Mouse (Mus musculus) ES-E14 (cell line): ENCODE results near the gene Gpr84. TPM values are rescaled to one million over a fixed set of nuclear protein-coding genes. Genes with fewer than 3 reads are reported as not detected.

Source experiments
- DNase-seq: peaks from one replicate; pipeline ENCODE4 v3.0.0-alpha.2; 2013; ENCODE audit warnings: low read depth, low spot score
- H3K27ac ChIP-seq: 2 replicates; pipeline ENCODE4 v1.5.1; 2012; ENCODE audit warnings: low read depth, mild to moderate bottlenecking, low read length, moderate library complexity, mixed read lengths; ENCODE audit not compliant: poor library complexity, insufficient read depth, severe bottlenecking
- H3K36me3 ChIP-seq: 2 replicates; pipeline ENCODE4 v1.6.1; 2012; ENCODE audit warnings: mild to moderate bottlenecking, low read length, moderate library complexity, mixed read lengths; ENCODE audit not compliant: control insufficient read depth, poor library complexity, insufficient read depth, severe bottlenecking
- H3K4me1 ChIP-seq, 2 experiments: fragments of 150-350 bp in 1 of 2; sonication (generic) in 1 of 2; 2 replicates each; pipeline ENCODE4 v1.6.1; 2012; ENCODE audit warnings: low read length in 2 of 2, mild to moderate bottlenecking in 1 of 2, mixed read lengths in 1 of 2; ENCODE audit not compliant: control insufficient read depth in 2 of 2, insufficient read depth in 2 of 2, poor library complexity in 1 of 2
- H3K4me3 ChIP-seq, 2 experiments: fragments of 150-350 bp in 1 of 2; sonication (generic) in 1 of 2; 2 replicates each; pipeline ENCODE4 v1.5.1; 2012; ENCODE audit warnings: low read length in 2 of 2, low read depth in 1 of 2, mild to moderate bottlenecking in 1 of 2, mixed read lengths in 1 of 2; ENCODE audit not compliant: insufficient read depth in 1 of 2, poor library complexity in 1 of 2, severe bottlenecking in 1 of 2
- H3K9ac ChIP-seq: 2 replicates; pipeline ENCODE4 v1.6.1; 2012; ENCODE audit warnings: low read depth, mild to moderate bottlenecking, low read length, mixed read lengths; ENCODE audit not compliant: poor library complexity, insufficient read depth, severe bottlenecking
- H3K9me3 ChIP-seq: fragments of 150-350 bp; sonication (generic); 2 replicates; pipeline ENCODE4 v1.6.1; 2012; ENCODE audit warnings: low read depth, mild to moderate bottlenecking, low read length; ENCODE audit not compliant: control insufficient read depth, insufficient read depth
- CHD2 ChIP-seq: IDR thresholded peaks from 2 replicates; pipeline ENCODE4 v1.6.1; 2014; ENCODE audit warnings: mild to moderate bottlenecking, low read depth, low read length, inconsistent platforms
- HCFC1 ChIP-seq: IDR thresholded peaks from 2 replicates; pipeline ENCODE4 v1.6.1; 2012; ENCODE audit warnings: low read length, inconsistent platforms, borderline replicate concordance; ENCODE audit not compliant: insufficient read depth
- MAFK ChIP-seq: IDR thresholded peaks from 2 replicates; pipeline ENCODE4 v1.6.1; 2014; ENCODE audit warnings: mild to moderate bottlenecking, low read depth, low read length, inconsistent platforms; ENCODE audit not compliant: insufficient read depth
- ZC3H11A ChIP-seq: IDR thresholded peaks from 2 replicates; pipeline ENCODE4 v1.6.1; 2012; ENCODE audit warnings: low read depth, mild to moderate bottlenecking, inconsistent platforms, low read length, borderline replicate concordance
- ZNF384 ChIP-seq: IDR thresholded peaks from 2 replicates; pipeline ENCODE4 v1.6.1; 2012; ENCODE audit warnings: low read depth, low read length, inconsistent platforms
- in situ Hi-C, 2 experiments: fragments of 600-800 bp; cut with MboI; formaldehyde crosslinking; loops; one replicate each; pipeline ENCODE4 v1.15.1; 2025; ENCODE audit warnings: low sequenced_read_pairs in 2 of 2, inconsistent platforms in 1 of 2; ENCODE audit not compliant: unreplicated experiment in 2 of 2
- total RNA-seq: library from RNA; depleted of rRNA; stranded (reverse); fragments of 300-350 nt; gene quantifications from 2 replicates; pipeline ENCODE4 v1.2.3, GENCODE M21; 2012

Gene Gpr84
- total RNA-seq, 1 experiment, result 0.40 TPM

DNA sequence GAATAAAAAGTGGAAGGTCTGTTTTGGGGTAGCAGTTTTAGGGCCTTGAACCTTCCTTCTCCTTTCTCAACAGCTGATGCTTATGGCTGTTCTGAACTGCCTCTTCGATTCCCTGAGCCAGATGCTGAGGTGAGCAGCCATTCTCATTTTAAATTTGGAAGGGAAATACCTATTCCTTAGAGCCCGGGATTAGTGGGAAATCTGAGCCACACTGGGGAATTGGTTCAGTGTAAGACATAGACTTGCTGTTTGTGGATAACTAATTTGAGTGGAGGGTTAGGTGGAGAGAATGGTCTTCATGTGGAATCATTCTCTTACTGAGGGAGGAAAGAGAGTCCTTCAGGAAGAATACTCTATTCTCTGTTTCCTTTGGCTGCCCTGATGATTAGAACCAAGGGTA is 15.8 kb downstream of the Gpr84 start:
- peaks cover 12% of the 10 kb centered on the region for H3K36me3 ChIP-seq
- TF ChIP-seq HCFC1 (no peak), MAFK (no peak), ZC3H11A (no peak), ZNF384 (no peak), CHD2 (no peak)
- peaks cover 5 to 20% of the 10 kb centered on the region in 2 experiments; a peak in 3 of 4 replicates for H3K4me1 ChIP-seq
- DNase-seq, result no peak
- H3K9ac ChIP-seq, result no peak overlapping the region
- H3K9me3 ChIP-seq, result no peaks in the 10 kb centered on the region
- no peak overlapping the region for H3K27ac ChIP-seq
- in situ Hi-C loops, result no loop called here
- no peak overlapping the region for H3K4me3 ChIP-seq

DNA sequence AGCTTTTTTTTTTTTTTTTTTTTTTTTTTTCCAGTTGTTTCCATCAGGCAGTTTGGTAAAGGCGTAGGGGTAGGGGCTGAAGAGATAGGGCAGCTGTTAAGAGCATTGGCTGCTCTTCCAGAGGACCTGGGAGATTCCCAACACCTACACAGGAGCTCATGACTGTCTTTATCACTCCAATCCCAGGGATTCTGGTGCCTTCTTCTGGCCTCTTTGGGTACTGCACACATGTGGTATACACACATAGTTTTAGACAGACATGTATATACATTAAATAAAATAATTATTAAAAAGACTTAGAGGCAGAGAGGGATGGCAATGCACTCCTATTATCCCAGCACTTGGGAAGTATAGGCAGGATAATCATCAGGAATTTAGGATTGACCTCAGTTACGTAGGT is 17.0 kb downstream of the Gpr84 start:
- Histone ChIP-seq H3K4me1 (peaks cover 3 to 14% of the 10 kb centered on the region in 2 experiments; a peak in 2 of 4 replicates), H3K4me3 (no peak overlapping the region), H3K9me3 (no peaks in the 10 kb centered on the region), H3K9ac (no peak overlapping the region), H3K36me3 (peaks cover 12% of the 10 kb centered on the region), H3K27ac (no peak overlapping the region)
- DNase-seq, result no peak
- in situ Hi-C loops, result no loop called here
- TF ChIP-seq ZNF384, result 0 out of 2 replicates have a peak, but pooled peaks have one; percentile 46
- no peak for TF ChIP-seq HCFC1

- H3K27ac ChIP-seq, result no peak overlapping the region
- in situ Hi-C loops, result no loop called here
- DNase-seq, result no peak
- H3K4me3 ChIP-seq, result no peak overlapping the region
- H3K9me3 ChIP-seq, result no peaks in the 10 kb centered on the region
- H3K9ac ChIP-seq, result no peak overlapping the region
- TF ChIP-seq CHD2 (no peak), HCFC1 (no peak), ZNF384 (no peak), ZC3H11A (no peak), MAFK (no peak)
- peaks cover 3 to 14% of the 10 kb centered on the region in 2 experiments; a peak in 2 of 4 replicates for H3K4me1 ChIP-seq
- H3K36me3 ChIP-seq, result peaks cover 12% of the 10 kb centered on the region
Measured at GRCm38 (mm10) chr15:103292673-103293345, 17.6 kb downstream of the Gpr84 start.

GRCm38 (mm10) chr15:103290843-103291242 is 19.6 kb downstream of the Gpr84 start:
- TF ChIP-seq ZC3H11A (no peak), MAFK (no peak), CHD2 (no peak), HCFC1 (no peak), ZNF384 (no peak)
- no peak for DNase-seq
- in situ Hi-C loops, result no loop called here
- peaks cover 0 to 5% of the 10 kb centered on the region in 2 experiments; a peak in 2 of 4 replicates for H3K4me1 ChIP-seq
- no peak overlapping the region for H3K9ac ChIP-seq
- H3K9me3 ChIP-seq, result no peaks in the 10 kb centered on the region
- no peak overlapping the region for H3K4me3 ChIP-seq
- H3K36me3 ChIP-seq, result peaks cover 6% of the 10 kb centered on the region
- no peak overlapping the region for H3K27ac ChIP-seq
